Mouse (Mus musculus) E14TG2a.4 (cell line): ENCODE data around the gene Pdcd2.

Experiments used
- H3K27me3 ChIP-seq: 2 replicates; pipeline ENCODE4 v1.6.1; 2014; ENCODE audit warnings: low read length, control low read depth; ENCODE audit not compliant: insufficient read depth
- H3K36me3 ChIP-seq: 2 replicates; pipeline ENCODE4 v1.6.1; 2014; ENCODE audit warnings: low read length, control low read depth; ENCODE audit not compliant: insufficient read depth
- H3K4me1 ChIP-seq: replicated peaks from 2 replicates; pipeline ENCODE4 v1.6.1; 2014; ENCODE audit warnings: low read depth, low read length, control low read depth
- H3K4me3 ChIP-seq: replicated peaks from 2 replicates; pipeline ENCODE4 v1.5.1; 2014; ENCODE audit warnings: mild to moderate bottlenecking, low read length
- H3K9me3 ChIP-seq: 2 replicates; pipeline ENCODE4 v1.6.1; 2014; ENCODE audit warnings: low read length, control low read depth
- CTCF ChIP-seq: conservative IDR thresholded peaks from 2 replicates; pipeline ENCODE4 v1.5.1; 2014; ENCODE audit warnings: low read length
- NANOG ChIP-seq: IDR thresholded peaks from 2 replicates; pipeline ENCODE4 v1.6.1; 2014; ENCODE audit warnings: borderline replicate concordance, low read length, mixed read lengths
- POU5F1 ChIP-seq: IDR thresholded peaks from 2 replicates; pipeline ENCODE4 v1.6.1; 2014; ENCODE audit warnings: low read length, borderline replicate concordance

Pdcd2 gene

GRCm38 (mm10) chr17:15540309-15540708 lies 13.2 kb upstream of the Pdcd2 start:
- Histone ChIP-seq H3K27me3 (peaks cover 24% of the 10 kb centered on the region), H3K4me1 (peaks cover 28% of the 10 kb centered on the region), H3K4me3 (no peak overlapping the region), H3K36me3 (no peaks in the 10 kb centered on the region), H3K9me3 (no peaks in the 10 kb centered on the region)
- TF ChIP-seq POU5F1: no peak
- TF ChIP-seq CTCF: no peak
- TF ChIP-seq NANOG: no peak

- no peaks in the 10 kb centered on the region for H3K36me3 ChIP-seq
- no peak for TF ChIP-seq POU5F1
- no peak for TF ChIP-seq NANOG
- TF ChIP-seq CTCF: no peak
- H3K4me3 ChIP-seq: peak overlapping the region; percentile 70
- peaks cover 13% of the 10 kb centered on the region for H3K4me1 ChIP-seq
- H3K27me3 ChIP-seq: peaks cover 29% of the 10 kb centered on the region
- no peaks in the 10 kb centered on the region for H3K9me3 ChIP-seq
Observed at GRCm38 (mm10) chr17:15536457-15536904, 9.4 kb upstream of the Pdcd2 start.

- Histone ChIP-seq H3K27me3 (peaks cover 29% of the 10 kb centered on the region), H3K4me3 (peak overlapping the region; percentile 70; the same call in 1 of the 2 replicates), H3K36me3 (no peaks in the 10 kb centered on the region), H3K4me1 (peaks cover 19% of the 10 kb centered on the region), H3K9me3 (no peaks in the 10 kb centered on the region)
- no peak for TF ChIP-seq CTCF
- no peak for TF ChIP-seq NANOG
- no peak for TF ChIP-seq POU5F1
Observed at GRCm38 (mm10) chr17:15535943-15536342, 8.8 kb upstream of the Pdcd2 start.

GRCm38 (mm10) chr17:15535162-15535800 lies 8.2 kb upstream of the Pdcd2 start:
- Histone ChIP-seq H3K4me1 (peaks cover 24% of the 10 kb centered on the region), H3K9me3 (no peaks in the 10 kb centered on the region), H3K36me3 (no peaks in the 10 kb centered on the region), H3K4me3 (no peak overlapping the region), H3K27me3 (peaks cover 27% of the 10 kb centered on the region)
- no peak for TF ChIP-seq POU5F1
- no peak for TF ChIP-seq NANOG
- TF ChIP-seq CTCF: no peak

- Histone ChIP-seq H3K36me3 (peaks cover 7% of the 10 kb centered on the region), H3K27me3 (peaks cover 3% of the 10 kb centered on the region), H3K4me1 (peaks cover 38% of the 10 kb centered on the region), H3K9me3 (no peaks in the 10 kb centered on the region), H3K4me3 (no peak overlapping the region)
- TF ChIP-seq NANOG (no peak), CTCF (peak; percentile 29), POU5F1 (no peak)
Observed at GRCm38 (mm10) chr17:15530141-15530540, 3.0 kb upstream of the Pdcd2 start.

GRCm38 (mm10) chr17:15528887-15529286 lies 1.8 kb upstream of the Pdcd2 start:
- Histone ChIP-seq H3K4me3 (no peak overlapping the region), H3K4me1 (peaks cover 40% of the 10 kb centered on the region)

GRCm38 (mm10) chr17:15527811-15528136 lies 673 bp upstream of the Pdcd2 start:
- Histone ChIP-seq H3K4me3 (peak overlapping the region; percentile 93), H3K27me3 (no peaks in the 10 kb centered on the region), H3K9me3 (no peaks in the 10 kb centered on the region), H3K36me3 (peaks cover 31% of the 10 kb centered on the region), H3K4me1 (peaks cover 40% of the 10 kb centered on the region)
- TF ChIP-seq POU5F1 (no peak), CTCF (no peak), NANOG (no peak)

More at GRCm38 (mm10) chr17:15528887-15529286, 1.8 kb upstream of the Pdcd2 start:
- Histone ChIP-seq H3K27me3 (no peaks in the 10 kb centered on the region), H3K9me3 (no peaks in the 10 kb centered on the region), H3K36me3 (peaks cover 20% of the 10 kb centered on the region)
- TF ChIP-seq NANOG (no peak), CTCF (no peak), POU5F1 (no peak)

GRCm38 (mm10) chr17:15526304-15526703 lies 797 bp downstream of the Pdcd2 start:
- H3K36me3 ChIP-seq: peaks cover 46% of the 10 kb centered on the region
- no peaks in the 10 kb centered on the region for H3K27me3 ChIP-seq
- H3K4me1 ChIP-seq: peaks cover 37% of the 10 kb centered on the region
- no peaks in the 10 kb centered on the region for H3K9me3 ChIP-seq
- peak overlapping the region; percentile 93 for H3K4me3 ChIP-seq
- no peak for TF ChIP-seq NANOG

- H3K27me3 ChIP-seq: no peaks in the 10 kb centered on the region
- no peaks in the 10 kb centered on the region for H3K4me1 ChIP-seq
- H3K9me3 ChIP-seq: no peaks in the 10 kb centered on the region
- peaks cover 99% of the 10 kb centered on the region for H3K36me3 ChIP-seq
- no peak overlapping the region for H3K4me3 ChIP-seq
- TF ChIP-seq POU5F1 (no peak), NANOG (no peak), CTCF (no peak)
Observed at GRCm38 (mm10) chr17:15518766-15519165, 8.3 kb downstream of the Pdcd2 start.
